Mouse (Mus musculus) megakaryocyte progenitor cell, adult 5-6 weeks (primary cell): ENCODE measurements around the gene Tril. TPM values are rescaled to one million over a fixed set of nuclear protein-coding genes. Genes with fewer than 3 reads are reported as not detected.

Experiments used
- ATAC-seq: replicated peaks from 2 replicates; pipeline ENCODE4 v1.8.0; 2016; ENCODE audit warnings: mild to moderate bottlenecking, moderate TSS enrichment, inconsistent platforms; ENCODE audit not compliant: poor library complexity
- total RNA-seq, 2 experiments: library from RNA; stranded (forward) in 1 of 2; stranded (reverse) in 1 of 2; fragments of 157-497, 149-512 nt in 1 of 2; fragments of 200-1000 nt in 1 of 2; gene quantifications; 2 replicates each; pipeline versions ENCODE4 v1.2.3 to v1.2.4; 2015 to 2017

The Tril gene
- total RNA-seq (2015) (not detected in 2 replicates), total RNA-seq (2017) (not detected in 2 replicates)

DNA sequence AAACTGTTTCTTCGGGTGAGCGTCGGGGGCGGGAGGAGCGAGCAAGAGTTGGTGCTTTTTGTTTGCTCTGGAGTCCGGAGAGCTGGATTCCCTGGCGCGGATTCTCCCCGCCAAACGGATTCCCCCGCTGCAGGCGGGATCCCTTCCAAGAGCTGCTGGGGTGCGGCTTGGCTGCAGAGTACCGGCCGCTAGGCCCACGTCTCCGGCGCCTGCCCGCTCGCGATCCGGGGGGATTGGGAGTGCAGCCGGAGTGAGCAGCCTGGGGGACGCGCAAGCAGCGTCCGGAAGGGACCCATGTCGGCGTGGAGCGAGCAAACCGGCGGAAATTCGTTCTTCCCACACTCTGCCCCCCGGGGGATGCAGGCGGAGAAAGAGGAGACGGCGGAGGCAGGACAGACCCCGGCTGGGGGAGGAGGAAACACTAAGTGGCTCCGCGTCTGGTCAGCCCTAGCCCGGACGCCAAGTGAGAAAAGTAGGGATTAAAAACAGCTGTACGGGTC is at the start of gene Tril:
Tril (minus strand) TSS at position 345 of the 500 bp plus-strand sequence.
- no peak for ATAC-seq

DNA sequence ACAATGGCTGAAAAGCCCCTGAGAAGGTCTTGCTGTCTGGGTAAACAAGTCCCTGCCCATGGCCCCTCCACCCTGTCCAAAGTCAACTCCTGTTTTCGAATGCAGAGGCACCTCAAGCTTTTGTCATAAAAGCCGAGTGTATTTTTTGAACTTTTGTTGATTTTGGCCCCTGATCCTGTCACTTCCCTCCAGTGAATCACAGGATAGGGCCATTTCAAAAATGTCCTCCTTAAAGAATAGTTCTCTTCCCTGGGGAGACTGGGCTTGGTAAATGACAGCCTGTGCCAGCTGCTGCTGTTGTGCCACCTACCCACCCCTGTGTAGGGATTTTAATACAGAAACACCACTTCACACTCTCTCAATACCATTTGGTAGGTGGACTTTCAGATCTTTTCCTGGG is 42.4 kb upstream of the Tril start:
- no peak for ATAC-seq

DNA sequence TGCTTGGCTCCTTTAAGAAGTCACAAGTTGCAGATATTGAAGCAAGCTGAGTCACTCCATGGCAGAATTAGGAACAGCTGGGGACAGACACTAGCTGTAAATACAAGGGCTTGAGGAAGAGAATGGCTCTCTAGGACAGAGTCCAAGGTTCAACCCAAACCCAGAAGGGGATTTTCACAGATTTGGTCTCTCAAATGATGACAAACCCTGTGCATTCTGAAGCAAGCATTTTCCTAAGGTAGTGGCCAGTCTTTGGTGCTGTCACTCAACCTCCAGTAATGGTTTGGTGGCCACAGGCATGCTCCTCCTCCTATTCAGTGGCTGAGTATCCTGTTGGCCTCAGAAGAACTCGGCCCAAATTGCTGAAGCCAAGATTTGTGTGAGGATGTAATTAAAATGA is 38.5 kb upstream of the Tril start:
- ATAC-seq = no peak

DNA sequence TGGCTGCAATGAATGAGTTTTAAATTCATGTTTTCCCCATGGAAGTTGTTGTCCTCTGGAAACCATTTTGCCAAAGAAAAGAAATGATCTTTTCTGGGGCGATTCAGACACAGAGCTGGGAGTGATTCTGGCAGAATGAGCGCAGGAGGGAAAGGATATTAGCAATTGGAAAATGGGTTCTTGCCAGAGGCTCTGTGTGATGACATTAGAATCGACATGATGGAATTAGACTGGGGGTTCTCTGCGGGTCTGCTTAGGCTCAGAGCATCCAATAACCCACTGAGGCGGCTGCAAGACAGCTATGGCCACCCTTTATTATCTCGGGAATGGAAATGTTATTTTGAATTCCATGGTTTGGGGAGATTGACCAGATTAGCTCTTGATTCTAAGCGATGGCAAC is 37.2 kb upstream of the Tril start:
- no peak for ATAC-seq

DNA sequence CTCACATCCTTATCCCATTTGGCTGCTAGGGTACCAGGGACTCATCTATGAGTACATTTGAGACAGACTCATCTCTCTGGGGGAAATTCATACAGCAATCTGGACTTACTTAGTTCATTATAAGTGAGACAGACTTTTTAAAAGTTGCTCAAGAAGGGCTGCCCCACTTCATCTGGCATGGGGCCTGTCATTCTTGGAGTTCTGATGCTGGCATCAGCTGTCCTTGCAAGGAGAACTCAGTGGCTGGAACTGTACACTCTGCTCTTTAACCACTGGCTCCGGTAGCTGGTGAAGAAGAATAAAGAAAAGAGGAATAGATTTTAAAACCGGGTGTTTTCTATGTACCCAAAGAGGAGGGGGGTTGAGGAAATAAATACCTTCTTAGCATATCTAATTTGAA is 36.1 kb upstream of the Tril start:
- no peak for ATAC-seq

DNA sequence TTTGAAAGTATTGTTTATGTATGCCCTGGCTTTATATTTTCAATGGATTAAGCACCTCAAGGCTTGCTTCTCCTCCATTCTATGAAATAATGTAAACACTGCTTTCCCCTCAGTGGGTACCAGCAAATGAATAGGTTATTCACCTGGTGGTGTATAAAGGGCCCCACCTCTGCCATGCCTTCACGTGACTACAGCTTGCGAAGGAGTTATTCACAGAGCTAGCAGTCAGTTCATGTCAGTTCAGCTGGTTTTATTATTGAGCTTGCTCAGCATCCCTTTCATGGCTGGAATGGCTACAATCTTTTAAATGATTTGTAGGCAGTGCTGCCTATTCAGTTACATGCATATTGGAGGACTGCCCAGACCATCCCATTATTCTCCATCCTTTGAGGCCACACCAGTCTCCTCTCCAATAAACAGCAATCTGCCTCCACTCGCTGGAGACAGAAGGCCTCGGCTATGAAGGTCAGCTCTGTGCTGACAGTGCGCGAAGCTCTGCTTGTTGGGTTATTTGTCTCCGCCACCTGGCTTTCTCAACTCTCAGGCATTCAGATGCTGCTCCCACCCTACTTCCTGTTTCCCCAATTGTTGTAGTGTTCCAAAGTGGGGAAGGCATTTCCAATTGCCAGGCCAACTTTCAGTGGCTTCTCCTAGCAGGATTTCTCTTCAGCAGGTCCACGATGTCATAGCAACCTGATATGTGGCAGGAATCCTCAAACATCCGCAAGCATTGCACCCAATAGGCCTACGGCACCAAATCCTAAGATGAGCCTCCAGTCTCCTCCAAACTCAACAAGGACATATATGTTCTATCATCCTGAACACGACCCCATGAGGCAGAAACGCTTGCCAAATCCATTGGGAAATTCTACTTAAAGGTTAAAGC is 34.6 kb upstream of the Tril start:
- no peak for ATAC-seq

DNA sequence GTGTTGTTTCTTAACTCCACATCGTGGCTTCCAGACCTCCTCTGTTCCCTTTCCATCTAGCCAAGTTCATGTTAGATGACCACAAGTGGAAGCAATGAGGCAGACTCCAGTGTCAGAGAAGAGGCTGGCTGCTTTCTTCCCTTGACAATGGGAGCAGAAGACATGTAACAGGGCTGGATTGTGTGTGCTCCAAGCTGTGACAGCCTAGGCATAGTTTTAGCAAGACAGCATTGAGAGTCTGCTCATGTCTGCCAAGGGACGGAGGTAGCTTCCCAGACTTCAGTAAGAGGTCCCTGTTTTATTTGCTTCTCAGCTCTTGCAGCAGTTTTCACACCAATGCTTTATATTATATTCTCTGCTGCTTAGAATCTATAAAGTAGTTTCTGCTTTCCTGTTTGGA is 33.6 kb upstream of the Tril start:
- ATAC-seq = no peak

DNA sequence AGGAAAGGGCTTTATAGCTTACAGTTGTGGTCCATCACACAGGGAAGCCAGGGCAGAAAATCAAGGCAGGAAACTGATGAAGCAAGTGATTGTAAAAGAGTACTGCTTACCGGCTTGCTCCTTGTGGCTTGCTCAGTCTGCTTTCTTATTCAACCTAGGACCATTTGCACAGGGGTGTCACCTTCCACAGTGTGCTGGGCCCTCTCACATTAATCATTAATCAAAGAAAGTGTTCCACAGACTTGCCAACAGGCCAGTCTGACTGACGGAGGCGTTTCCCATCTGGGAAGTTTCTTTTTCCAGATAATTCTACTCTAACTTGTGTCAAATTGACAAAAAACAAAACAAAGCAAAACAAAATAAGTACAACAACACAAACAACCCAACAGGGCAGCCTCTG is 32.9 kb upstream of the Tril start:
- no peak for ATAC-seq

DNA sequence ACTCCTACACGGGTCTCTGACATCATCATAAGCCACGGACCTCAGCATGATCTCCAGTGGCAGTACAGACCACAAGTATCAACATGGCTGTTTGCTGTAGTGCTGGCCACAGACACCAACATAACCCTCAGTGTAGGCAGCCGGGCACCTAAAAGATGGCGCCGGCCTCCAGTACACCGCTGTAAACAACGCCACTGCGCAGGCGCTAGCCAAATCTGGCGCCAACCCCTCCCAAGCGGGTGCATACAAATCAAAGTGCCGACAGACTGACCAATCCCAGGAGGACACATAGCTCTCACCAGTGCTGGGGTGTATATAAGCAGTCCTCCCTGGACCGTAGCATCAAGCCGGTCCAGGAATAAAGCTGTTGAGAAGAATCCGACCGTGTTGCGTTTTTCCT is 24.0 kb upstream of the Tril start:
- no peak for ATAC-seq

DNA sequence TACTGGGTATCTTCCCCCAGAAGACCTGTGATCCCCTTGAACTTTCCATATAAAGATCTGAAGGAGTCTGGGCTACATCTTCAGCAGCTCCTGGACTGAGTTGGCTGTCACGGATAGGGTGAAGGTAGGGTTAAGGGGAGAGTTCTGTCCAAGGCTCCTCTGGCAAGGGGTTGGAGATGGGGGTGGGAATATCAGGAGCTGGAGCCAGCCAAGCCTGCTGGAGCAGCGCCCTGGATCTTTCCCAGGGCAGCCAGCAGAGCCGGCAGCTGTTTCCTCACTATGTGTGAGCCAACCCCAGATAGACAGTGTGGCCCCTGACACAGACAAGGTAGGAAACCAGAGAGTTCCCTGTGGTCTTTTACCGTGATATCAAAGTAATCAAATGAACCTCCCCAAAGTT is 4.6 kb upstream of the Tril start:
- ATAC-seq = no peak

DNA sequence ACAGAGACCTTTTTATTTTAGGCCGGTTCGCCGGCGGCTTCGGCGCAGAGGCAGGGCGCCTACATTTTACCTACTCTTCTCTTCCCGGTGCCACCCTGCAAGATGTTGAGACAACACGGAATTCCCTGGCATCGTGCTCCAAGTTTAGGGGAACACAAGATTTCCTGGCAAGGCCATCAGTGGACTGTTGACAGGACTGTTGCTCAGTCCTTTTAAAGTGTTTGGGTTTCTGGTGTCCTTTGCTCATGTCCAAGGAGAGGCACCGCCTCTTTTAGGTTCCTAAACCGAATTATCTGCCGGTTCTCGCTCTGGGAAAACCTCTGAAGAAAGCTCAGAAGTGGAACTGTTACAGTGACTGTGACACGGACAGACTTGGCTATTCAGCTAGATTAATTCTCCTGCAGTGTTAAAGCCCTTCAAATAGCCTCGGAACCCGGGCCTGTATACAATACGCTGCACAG is 441 bp upstream of the Tril start:
- no peak for ATAC-seq

DNA sequence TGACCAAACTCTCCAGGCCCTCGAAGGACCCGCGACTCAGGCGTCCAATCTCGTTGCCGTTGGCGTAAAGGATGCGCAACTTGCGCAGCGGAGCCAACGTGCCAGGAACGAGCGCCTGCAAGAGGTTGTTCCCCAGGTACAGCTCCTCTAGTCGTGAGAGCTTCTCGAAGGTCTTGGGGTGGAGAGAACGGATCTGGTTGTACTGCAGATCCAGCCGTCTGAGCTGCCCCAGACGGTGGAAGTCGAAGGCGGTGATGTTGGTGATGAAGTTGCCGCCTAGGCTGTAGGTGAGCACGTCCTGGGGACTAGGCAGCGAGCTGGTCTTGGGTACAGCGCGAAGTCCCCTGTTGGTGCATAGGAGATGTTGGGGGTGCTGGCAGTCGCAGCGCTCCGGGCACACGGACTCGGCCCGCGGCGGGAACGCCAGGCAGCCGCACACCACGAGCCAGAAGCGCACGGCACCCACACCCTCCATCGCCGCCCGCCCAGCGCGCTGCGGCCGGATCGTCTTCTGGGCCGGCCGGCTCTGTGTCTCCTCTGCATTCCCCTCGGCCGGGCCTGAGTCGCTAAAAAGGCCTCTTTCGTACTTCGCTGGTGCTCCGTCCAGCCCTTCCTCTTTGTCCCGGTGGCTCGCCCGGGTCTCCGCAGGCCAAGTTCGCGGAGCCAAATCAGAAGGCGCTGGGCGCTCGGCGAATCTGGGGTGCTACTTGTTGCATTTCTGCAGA is 707 bp downstream of the Tril start:
- 0 out of 2 replicates have a peak, but pooled peaks have one; percentile 10 for ATAC-seq

DNA sequence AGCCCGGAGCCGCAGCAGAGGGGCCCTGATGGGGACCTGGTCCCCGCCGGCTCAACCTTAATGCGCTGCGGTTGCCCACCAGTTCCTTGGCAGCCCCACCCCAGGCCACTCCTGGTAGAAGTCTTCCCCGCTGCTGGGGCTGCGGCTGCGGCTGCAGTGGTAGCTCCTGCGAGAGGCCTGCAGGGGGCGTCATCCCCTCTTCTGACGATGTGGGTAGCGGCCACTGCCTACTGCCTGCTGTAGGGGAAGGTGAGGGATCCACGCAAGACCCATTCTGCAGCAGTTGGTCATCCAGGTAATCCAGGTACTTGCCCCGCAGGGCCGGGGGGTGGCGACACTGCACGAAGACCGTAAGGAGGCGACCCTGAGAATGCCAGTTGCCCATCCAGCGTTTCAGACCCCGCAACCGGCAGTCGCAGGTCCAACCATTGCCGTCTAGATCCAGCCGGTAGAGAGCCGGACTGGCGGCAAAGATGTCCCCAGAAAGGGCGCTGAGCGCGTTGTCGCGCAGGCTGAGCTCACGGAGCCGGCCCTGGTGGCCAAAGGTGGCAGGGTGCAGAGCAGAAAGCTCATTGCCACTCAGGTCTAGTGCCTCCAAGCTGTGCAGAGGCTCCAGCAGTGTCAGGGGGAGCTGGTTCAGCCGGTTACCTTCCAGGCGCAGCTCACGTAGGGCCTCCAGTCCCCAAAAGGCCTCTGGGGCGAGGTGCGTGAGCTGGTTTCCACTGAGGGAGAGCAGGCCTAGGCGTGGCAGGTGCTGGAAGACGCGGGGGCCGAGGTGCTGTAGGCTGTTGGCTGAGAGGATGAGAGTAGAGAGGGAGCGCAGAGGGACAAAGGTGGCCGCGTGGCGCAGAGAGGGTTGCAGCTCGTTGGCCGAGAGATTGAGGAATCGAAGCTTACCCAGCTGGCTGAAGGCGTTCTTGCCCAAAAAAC is 1.6 kb downstream of the Tril start:
- ATAC-seq = 0 out of 2 replicates have a peak, but pooled peaks have one; percentile 32

DNA sequence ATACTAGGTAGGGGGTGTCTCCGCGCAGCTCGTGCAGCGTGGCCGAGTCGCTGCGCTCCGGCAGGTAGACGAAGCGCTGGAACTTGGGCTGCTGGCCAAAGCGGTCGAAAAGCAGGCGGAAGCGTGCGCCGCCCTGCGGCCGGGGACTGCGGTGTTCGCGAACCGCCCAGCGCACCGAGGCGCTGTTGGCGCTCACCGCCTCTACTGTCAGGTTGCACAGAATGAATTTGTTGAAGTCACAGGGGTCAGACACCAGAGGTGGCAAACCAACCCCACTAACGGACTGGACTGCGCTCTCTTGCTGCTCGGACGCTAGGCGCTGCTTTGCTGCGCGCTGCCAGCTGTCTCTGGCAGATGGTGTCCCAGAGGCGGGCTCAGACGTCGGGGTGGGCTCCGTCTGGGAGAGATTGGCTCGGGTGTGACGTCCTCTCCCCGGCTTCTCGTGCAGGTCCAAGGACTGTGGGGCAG is 2.3 kb downstream of the Tril start:
- peak; percentile 61 for ATAC-seq

DNA sequence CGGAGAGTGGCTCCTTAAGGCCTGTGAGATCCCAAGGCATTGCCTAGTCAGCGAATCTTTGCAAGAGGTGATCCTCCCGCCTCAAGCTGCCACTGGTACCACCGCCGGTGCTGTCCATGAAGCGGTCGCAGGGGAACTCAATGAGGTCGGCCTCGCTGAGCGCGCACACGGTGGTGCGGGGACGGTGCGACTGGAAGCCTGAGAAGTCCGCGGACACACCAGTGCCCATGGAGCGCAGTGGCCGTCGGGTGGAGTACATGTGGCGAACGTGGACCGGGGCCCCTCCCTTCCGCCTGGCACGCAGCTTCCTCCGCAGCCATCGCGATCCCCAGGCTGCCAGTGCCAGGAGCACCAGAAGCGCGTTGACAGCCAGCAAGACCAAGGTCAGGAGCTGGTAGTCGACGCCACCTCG is 2.9 kb downstream of the Tril start:
- ATAC-seq = peak; percentile 35

DNA sequence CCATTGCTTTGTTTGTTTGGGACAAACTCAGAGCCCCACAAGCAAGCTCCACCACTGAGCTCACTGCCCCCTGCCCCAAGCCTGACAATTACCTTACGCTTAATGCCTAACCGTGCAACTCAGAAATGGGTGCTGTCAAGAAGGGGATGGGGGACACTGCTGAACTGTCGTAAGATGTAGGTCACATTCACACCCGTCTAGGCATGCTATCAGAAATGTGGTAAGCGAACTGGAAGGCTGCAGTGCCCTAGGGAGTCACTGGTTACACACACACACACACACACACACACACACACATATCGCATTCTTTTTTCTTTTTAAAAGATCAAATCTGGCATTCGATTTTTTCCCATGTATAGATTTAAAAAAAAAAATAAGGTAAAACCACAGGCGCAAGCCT is 4.0 kb downstream of the Tril start:
- no peak for ATAC-seq

DNA sequence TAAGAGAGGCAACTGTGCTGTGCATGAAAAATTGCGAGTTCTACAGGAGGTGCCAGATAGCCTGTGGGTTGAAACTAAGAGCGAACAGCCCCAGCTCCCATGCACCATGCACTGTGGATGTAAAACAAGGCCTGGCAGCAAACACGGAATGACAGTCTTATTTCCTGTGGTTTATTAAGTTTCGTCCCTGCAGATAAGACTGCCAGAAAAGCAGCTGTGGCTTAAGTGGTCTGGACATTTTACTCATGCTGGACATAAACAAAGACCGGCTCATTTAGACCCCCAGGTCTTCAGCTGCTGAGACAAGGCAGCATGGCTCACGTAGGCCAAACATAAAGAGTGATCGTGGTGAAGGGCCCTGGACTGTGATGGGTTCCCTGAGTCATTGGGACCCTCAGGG is 4.9 kb downstream of the Tril start:
- ATAC-seq = no peak

DNA sequence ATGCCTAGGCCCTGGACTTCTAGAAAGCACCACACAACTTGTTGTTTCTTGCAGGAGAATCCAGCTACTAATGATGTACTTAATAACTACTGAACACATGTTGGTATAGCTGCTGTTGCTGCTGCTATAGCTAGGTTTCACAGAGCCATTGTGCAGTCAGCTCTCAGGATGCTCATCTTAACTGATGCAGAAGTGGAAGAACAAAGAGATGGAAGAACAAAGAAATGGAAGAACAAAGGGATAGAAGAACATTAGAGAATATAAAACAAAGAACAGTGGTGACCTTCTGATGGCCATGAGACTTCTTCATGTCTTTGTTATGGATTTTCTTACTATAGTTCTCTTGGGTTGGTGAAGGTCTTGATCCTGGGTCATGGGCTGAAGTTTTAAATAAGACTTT is 6.4 kb downstream of the Tril start:
- no peak for ATAC-seq

DNA sequence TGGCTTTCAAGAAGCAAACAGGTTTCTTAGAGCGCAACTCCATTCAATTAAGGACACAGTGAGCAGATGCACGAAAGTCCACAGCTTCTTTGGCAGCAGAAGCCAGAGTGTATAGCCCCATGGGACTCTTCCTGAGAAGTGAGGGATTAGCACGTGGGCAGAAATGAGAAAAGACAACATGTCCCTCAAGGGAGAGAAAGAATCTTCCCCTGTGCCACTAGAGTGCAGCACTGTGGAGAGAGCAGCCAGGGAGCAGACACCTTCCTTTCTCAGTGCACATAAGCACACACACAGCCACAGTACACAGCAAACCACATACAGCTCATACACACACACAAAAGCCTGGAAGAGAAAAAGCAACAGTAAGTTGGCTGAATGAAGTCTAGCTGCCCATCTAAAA is 8.4 kb downstream of the Tril start:
- ATAC-seq = no peak

DNA sequence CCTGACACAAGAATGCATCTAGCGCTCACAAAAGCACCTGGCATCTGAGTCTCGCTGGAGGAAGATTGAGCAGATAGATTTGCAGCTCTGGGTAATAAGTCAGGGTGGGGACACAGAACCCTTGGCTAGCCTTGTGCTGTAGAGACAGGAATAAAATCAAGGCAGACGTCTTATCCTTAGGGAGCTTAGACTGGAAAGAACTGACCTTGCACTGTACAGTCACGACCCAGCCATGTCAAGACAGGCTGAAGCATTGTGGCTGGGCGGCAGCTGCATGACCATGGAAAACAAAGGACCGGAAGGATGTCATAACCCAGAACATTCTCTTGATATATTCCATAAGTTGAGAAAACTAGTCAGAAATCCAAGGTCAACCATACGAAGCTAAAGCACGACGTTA is 11.8 kb downstream of the Tril start:
- ATAC-seq = no peak

DNA sequence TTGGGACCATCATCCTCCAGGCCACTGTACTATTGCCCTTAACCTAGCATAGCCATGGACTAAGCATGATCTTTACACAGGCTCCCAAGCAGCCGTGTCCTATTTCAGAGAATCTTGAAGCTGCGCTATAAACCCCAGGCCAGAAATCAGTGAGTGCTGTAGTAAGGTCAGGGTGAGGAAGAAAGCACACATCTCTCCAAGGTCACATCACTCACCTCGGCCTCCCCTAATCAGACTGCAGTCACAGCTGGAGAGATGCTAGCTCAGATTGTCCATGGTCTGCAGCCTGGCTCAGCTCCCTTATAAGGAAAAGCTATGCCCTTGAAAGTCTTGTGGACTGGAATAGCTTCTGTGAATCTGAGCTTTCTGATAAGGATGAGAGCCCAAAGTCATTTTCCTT is 13.4 kb downstream of the Tril start:
- no peak for ATAC-seq
